Mouse (Mus musculus) liver, postnatal 0 days (tissue): Measurements from ENCODE around the gene 2610301B20Rik. TPM values are rescaled to one million over a fixed set of nuclear protein-coding genes. Genes with fewer than 3 reads are reported as not detected.

Experiments
- ATAC-seq: fragments of 200-750 bp; cut with Nextera tagmentation; 2 replicates; pipeline ENCODE4 v1.8.0; 2017; ENCODE audit warnings: mild to moderate bottlenecking, moderate library complexity
- DNase-seq: peaks from one replicate; pipeline ENCODE4 v3.0.0-alpha.2; 2016
- H3K27ac ChIP-seq: fragments of 300-500 bp; sonication (generic); 2 replicates; pipeline ENCODE4 v1.5.1; 2014; ENCODE audit warnings: antibody characterized with exemption, moderate library complexity, mild to moderate bottlenecking, low read depth
- H3K27me3 ChIP-seq: fragments of 300-500 bp; sonication (generic); 2 replicates; pipeline ENCODE4 v1.6.1; 2014; ENCODE audit warnings: low read length, control low read depth, mixed read lengths; ENCODE audit not compliant: insufficient read depth
- H3K36me3 ChIP-seq: fragments of 300-500 bp; sonication (generic); replicated peaks from 2 replicates; pipeline ENCODE4 v1.6.1; 2014; ENCODE audit warnings: mild to moderate bottlenecking, control low read depth, low read length, moderate library complexity, mixed read lengths; ENCODE audit not compliant: insufficient read depth
- H3K4me1 ChIP-seq: fragments of 300-500 bp; sonication (generic); 2 replicates; pipeline ENCODE4 v1.6.1; 2014; ENCODE audit warnings: antibody characterized with exemption, mild to moderate bottlenecking, control low read depth; ENCODE audit not compliant: insufficient read depth
- H3K4me2 ChIP-seq: fragments of 300-500 bp; sonication (generic); 2 replicates; pipeline ENCODE4 v1.6.1; 2014; ENCODE audit warnings: low read depth, mild to moderate bottlenecking, low read length, moderate library complexity, mixed read lengths
- H3K4me3 ChIP-seq: fragments of 300-500 bp; sonication (generic); 2 replicates; pipeline ENCODE4 v1.5.1; 2014; ENCODE audit warnings: low read depth, low read length
- H3K9ac ChIP-seq: fragments of 300-500 bp; sonication (generic); replicated peaks from 2 replicates; pipeline ENCODE4 v1.6.1; 2014; ENCODE audit warnings: mild to moderate bottlenecking, moderate library complexity
- H3K9me3 ChIP-seq: fragments of 300-500 bp; sonication (generic); 2 replicates; pipeline ENCODE4 v1.6.1; 2016; ENCODE audit warnings: mild to moderate bottlenecking, control low read depth, low read length, mixed read lengths
- CTCF ChIP-seq: sonication (generic); IDR thresholded peaks from 2 replicates; pipeline ENCODE4 v1.5.1; 2016; ENCODE audit warnings: antibody characterized with exemption, low read depth
- EP300 ChIP-seq: IDR thresholded peaks from 2 replicates; pipeline ENCODE4 v1.6.1; 2016; ENCODE audit warnings: antibody characterized with exemption, low read depth, mild to moderate bottlenecking
- WGBS: fragments of 180-500 bp; shearing (Covaris S2); extraction: QIAGEN DNeasy Blood & Tissue Kit; methylation state at CpG from one replicate; pipeline ENCODE4 v1.1.7; 2014; ENCODE audit not compliant: insufficient replicate concordance; 5-methylcytosine and 5-hydroxymethylcytosine counted together
- microRNA-seq: library from miRNA; unstranded; fragments of <30 nt; microRNA quantifications from one replicate; pipeline ENCODE4, GENCODE M21; 2016
- polyA plus RNA-seq: library from polyadenylated mRNA; unstranded; fragments of >200 nt; fragmentation: Nextera tagmentation; extraction: Ambion mirVana; gene quantifications from 2 replicates; pipeline ENCODE4 v1.2.1, GENCODE M21; 2015

2610301B20Rik gene
- polyA plus RNA-seq, 1 experiment from 2014 or later, result 5.9 TPM

DNA sequence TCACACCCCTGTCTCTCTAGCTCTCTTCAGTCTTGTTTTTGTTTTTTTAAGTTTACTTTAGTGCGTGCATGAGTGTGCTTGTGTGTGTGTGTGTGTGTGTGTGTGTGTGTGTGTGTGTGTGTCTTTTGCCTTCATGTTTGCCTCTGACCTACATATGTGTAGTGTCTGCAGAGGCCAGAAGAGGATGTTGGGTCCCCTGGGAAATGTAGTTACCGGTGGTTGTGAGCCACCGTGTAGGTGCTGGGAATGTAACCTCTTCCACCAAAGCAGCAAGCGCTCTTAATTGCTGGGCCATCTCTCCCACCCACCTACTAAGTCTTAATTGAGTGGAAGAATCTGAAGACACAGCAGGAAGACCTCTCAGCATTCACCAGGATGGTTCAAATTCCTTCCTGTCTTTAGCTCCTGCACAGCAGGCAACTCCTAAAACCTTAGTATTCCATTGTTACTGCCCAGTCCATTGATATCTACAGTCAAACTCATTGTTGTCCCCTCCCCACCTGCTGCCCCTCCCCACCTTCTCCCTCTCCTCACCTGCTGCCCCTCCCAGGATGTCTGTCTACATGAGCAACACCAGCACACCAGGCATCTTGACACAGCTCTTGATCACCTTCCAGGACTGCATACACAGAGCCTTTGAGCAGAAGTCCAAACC lies 57.9 kb downstream of the 2610301B20Rik start:
- ATAC-seq, result no peak
- TF ChIP-seq EP300, result no peak
- no peak for TF ChIP-seq CTCF
- WGBS, result 65% methylated on average over 4 of the region's 4 CpGs

DNA sequence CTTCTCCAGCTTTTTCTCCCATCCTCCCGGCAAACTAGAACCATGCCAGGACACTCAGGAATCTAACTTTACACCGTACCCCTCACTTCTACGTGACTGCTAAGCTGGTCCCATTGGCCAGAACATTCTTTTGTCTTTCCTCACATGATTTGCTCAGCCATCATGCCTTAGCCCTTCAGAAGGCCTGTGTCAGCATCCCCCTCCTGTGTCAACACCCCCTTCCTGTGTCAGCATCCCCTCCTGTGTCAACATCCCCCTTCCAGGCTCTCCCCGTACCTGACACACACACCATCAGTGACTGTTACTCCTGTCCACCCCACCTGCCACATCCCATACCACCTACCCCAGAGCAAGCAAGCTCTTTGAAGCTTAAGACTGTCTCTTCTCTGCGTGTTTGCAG lies 58.5 kb downstream of the 2610301B20Rik start:
- TF ChIP-seq EP300 (no peak), CTCF (no peak)
- Histone ChIP-seq H3K9me3 (no peaks in the 10 kb centered on the region), H3K36me3 (no peaks in the 10 kb centered on the region), H3K4me3 (no peak overlapping the region), H3K27ac (no peak overlapping the region), H3K9ac (no peak overlapping the region), H3K4me1 (peaks cover 11% of the 10 kb centered on the region), H3K4me2 (no peak overlapping the region), H3K27me3 (no peaks in the 10 kb centered on the region)
- peak; percentile 10 for DNase-seq
- no peak for ATAC-seq
- WGBS, result 64% methylated on average over 5 of the region's 5 CpGs

More for the DNA sequence above, 57.9 kb downstream of the 2610301B20Rik start:
- H3K4me2 ChIP-seq, result no peak overlapping the region
- H3K36me3 ChIP-seq, result no peaks in the 10 kb centered on the region
- H3K4me3 ChIP-seq, result no peak overlapping the region
- H3K9ac ChIP-seq, result no peak overlapping the region
- peaks cover 11% of the 10 kb centered on the region for H3K4me1 ChIP-seq
- H3K27ac ChIP-seq, result no peak overlapping the region
- no peaks in the 10 kb centered on the region for H3K27me3 ChIP-seq
- no peaks in the 10 kb centered on the region for H3K9me3 ChIP-seq
- peak; percentile 9 for DNase-seq

DNA sequence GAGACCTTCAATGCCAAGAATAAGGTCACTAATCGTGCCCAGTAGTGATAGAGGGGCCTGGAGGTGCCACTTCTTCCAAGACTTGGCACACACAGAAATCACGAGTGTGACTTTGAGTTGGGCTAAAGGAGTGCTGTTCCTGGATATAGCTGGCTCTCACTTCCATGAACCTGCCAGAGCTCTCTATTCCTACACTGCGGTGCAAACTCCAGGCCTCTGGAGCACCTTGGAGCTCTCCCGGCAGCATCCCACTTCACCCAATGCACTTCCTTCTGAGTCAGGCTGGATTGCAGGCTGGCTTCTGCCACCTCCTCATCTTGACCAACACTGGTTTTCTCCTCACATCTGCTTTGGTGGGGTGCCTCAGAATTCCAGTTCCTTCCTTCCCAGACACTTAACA lies 62.5 kb downstream of the 2610301B20Rik start:
- WGBS, result 73% methylated on average over 4 of the region's 4 CpGs
- H3K4me2 ChIP-seq, result no peak overlapping the region

More for the DNA sequence above, 62.5 kb downstream of the 2610301B20Rik start:
- no peaks in the 10 kb centered on the region for H3K27me3 ChIP-seq
- H3K4me3 ChIP-seq, result no peak overlapping the region
- DNase-seq, result peak; percentile 10
- no peaks in the 10 kb centered on the region for H3K9me3 ChIP-seq
- ATAC-seq, result no peak
- no peaks in the 10 kb centered on the region for H3K36me3 ChIP-seq
- no peaks in the 10 kb centered on the region for H3K4me1 ChIP-seq
- TF ChIP-seq CTCF (no peak), EP300 (no peak)
- H3K9ac ChIP-seq, result no peak overlapping the region
- no peak overlapping the region for H3K27ac ChIP-seq

Small RNA genes lying within 50 kb of the gene (microRNA-seq; reads per million reads assigned to microRNA genes)
- gene Mir3471-1 (not detected), gene n-TSaga9 (5.3 reads per million, percentile 8 among the genes with 10 or more reads in this experiment)
